Mouse (Mus musculus) embryonic fibroblast, embryonic 13.5 days (primary cell): Measurements from ENCODE around the gene Mmgt2.

Source experiments
- CTCF ChIP-seq: IDR thresholded peaks from 2 replicates; pipeline ENCODE4 v1.5.1; 2011; ENCODE audit warnings: mild to moderate bottlenecking, control low read depth, low read length, moderate library complexity, borderline replicate concordance; ENCODE audit not compliant: insufficient read depth
- POLR2A ChIP-seq: IDR thresholded peaks from 2 replicates; pipeline ENCODE4 v1.6.1; 2011; ENCODE audit warnings: low read depth, mild to moderate bottlenecking, control low read depth, low read length, moderate library complexity

DNA sequence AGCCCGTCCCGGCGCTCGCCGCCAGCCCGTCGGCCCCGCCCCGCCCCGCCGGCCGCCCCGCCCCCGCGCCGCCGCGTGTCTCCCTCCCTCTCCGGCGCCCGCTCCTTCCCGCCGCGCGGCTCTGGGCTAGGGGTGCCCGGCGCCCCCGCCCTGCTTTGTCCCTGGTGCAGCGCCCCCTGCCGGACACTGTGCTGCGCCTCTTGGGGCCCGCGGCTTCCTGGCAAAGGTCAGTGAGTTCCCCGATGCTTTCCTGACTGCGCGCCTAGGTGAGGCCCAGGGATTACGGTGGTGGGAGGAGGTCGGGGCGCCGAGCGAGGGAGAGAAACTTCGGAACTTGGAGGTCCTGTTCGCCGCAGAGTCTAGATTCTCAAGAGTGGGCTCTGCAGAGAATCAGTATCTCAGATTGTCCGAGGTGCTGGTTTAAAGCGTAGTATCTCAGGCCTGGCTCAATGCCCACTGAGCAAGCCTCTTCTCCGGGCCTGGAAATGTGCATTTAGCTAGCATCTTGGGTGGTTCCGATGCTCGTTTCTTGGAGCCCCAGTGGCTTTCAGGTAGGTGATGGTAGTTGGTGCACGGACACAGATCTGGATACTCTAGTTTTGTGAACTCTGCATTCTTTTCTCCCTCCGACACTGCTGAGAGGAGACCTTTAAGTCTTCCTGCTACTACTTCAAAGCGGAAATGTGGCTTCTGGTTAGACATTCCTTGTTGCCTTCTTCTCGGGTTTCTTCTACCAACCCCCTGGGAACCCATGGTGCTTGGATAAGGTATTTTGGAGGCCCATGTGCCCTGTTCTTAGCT is at the start of gene Mmgt2:
- TF ChIP-seq CTCF (peak; percentile 71), POLR2A (peak; percentile 44)
